Mouse (Mus musculus): ENCODE results near the gene Dnajc21.

DNA sequence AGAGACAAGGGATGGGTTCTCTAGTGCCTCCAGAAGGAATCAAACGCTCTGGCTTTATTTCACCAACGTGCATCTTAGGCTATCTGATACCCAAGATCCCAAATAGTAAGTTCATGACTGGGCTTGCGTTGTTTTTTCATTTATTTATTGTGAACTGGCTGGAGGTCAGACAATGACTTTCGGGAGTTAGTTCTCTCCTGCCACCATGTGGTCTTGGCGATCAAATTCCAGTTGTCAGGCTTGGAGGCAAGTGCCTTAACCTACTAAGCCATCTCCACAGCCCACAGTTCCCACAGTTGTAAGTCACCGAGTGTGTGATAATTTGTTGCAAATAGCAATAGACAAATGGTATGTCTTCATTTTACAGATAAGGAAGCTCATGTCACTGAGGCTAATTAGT is 30.4 kb downstream of the Dnajc21 start:
- TF ChIP-seq POLR2A (IDR thresholded peaks at IDR 0.05; ENCODE audit: insufficient read depth, low read depth, low read length) (no peak), EP300 (IDR thresholded peaks at IDR 0.05; ENCODE audit: insufficient read depth, low read depth, low read length) (no peak)

Measured in heart, adult 2 months (tissue).